Mouse (Mus musculus) midbrain, postnatal 0 days (tissue): ENCODE data around the gene Hikeshi. TPM values are rescaled to one million over a fixed set of nuclear protein-coding genes. Genes with fewer than 3 reads are reported as not detected.
A peak's percentile ranks its signal among the peaks of the same experiment; 100 is the strongest.

Source experiments
- ATAC-seq: fragments of 200-750 bp; cut with Nextera tagmentation; 2 replicates; pipeline ENCODE4 v1.8.0; 2017; ENCODE audit warnings: moderate number of reproducible peaks, mild to moderate bottlenecking, moderate TSS enrichment, moderate library complexity; ENCODE audit not compliant: low FRiP score
- DNase-seq: peaks from one replicate; pipeline ENCODE4 v3.0.0-alpha.2; 2015; ENCODE audit warnings: low spot score
- H3K27ac ChIP-seq: fragments of 300-500 bp; sonication (generic); 2 replicates; pipeline ENCODE4 v1.5.1; 2014; ENCODE audit warnings: low read depth, mild to moderate bottlenecking, low read length, mixed read lengths
- H3K27me3 ChIP-seq: fragments of 300-500 bp; sonication (generic); 2 replicates; pipeline ENCODE4 v1.6.1; 2014; ENCODE audit warnings: low read length, control low read depth, mixed read lengths; ENCODE audit not compliant: insufficient read depth
- H3K36me3 ChIP-seq: fragments of 300-500 bp; sonication (generic); 2 replicates; pipeline ENCODE4 v1.6.1; 2014; ENCODE audit warnings: low read length, control low read depth, mixed read lengths; ENCODE audit not compliant: insufficient read depth
- H3K4me1 ChIP-seq: fragments of 300-500 bp; sonication (generic); 2 replicates; pipeline ENCODE4 v1.6.1; 2014; ENCODE audit warnings: mild to moderate bottlenecking, control low read depth, antibody characterized with exemption, low read length, mixed read lengths; ENCODE audit not compliant: insufficient read depth
- H3K4me2 ChIP-seq: fragments of 300-500 bp; sonication (generic); 2 replicates; pipeline ENCODE4 v1.6.1; 2014; ENCODE audit warnings: low read depth, mild to moderate bottlenecking, low read length, mixed read lengths; ENCODE audit not compliant: poor library complexity, severe bottlenecking
- H3K4me3 ChIP-seq: fragments of 300-500 bp; sonication (generic); 2 replicates; pipeline ENCODE4 v1.5.1; 2014; ENCODE audit warnings: low read depth, mild to moderate bottlenecking, low read length, moderate library complexity
- H3K9ac ChIP-seq: fragments of 300-500 bp; sonication (generic); replicated peaks from 2 replicates; pipeline ENCODE4 v1.6.1; 2014; ENCODE audit warnings: mild to moderate bottlenecking, low read length, moderate library complexity, mixed read lengths; ENCODE audit not compliant: poor library complexity, severe bottlenecking
- H3K9me3 ChIP-seq: fragments of 300-500 bp; sonication (generic); 2 replicates; pipeline ENCODE4 v1.6.1; 2016; ENCODE audit warnings: low read length, control low read depth
- CTCF ChIP-seq: IDR thresholded peaks from 2 replicates; pipeline ENCODE4 v1.5.1; 2016; ENCODE audit warnings: antibody characterized with exemption, mild to moderate bottlenecking
- WGBS: fragments of 180-500 bp; shearing (Covaris S2); extraction: QIAGEN DNeasy Blood & Tissue Kit; methylation state at CpG from one replicate; pipeline ENCODE4 v1.1.7; 2014; 5-methylcytosine and 5-hydroxymethylcytosine counted together
- polyA plus RNA-seq: library from polyadenylated mRNA; unstranded; fragments of >200 nt; fragmentation: Nextera tagmentation; extraction: Ambion mirVana; gene quantifications from 2 replicates; pipeline ENCODE4 v1.2.1, GENCODE M21; 2015
- total RNA-seq: library from RNA; depleted of rRNA; stranded (reverse); fragments of >200 nt; gene quantifications from 2 replicates; pipeline ENCODE4 v1.2.3, GENCODE M21; 2014; rRNA removed

The Hikeshi gene
- total and polyA plus RNA-seq, 2 experiments from 2014 or later = 55.6 to 123 TPM

DNA sequence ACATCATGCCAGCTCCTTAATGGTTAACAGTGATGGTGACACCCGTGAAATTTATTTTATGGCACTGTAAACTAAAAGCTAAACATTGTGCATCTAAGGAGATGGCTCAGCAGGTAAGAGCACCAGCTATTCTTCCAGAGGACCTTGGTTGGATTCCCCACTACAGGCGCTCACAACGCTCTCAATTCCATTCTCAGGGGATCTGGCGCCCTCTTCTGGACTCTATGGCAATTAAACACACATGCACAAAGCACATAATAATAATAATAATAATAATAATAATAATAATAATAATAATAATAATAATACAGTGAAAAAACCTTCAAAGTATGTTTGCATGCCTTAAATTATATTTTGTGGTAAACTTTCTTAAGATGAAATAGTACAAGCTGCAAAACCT is 49.1 kb downstream of the Hikeshi start:
- ATAC-seq (no peak), DNase-seq (no peak)
- 35% methylated on average over 4 of the region's 4 CpGs for WGBS

DNA sequence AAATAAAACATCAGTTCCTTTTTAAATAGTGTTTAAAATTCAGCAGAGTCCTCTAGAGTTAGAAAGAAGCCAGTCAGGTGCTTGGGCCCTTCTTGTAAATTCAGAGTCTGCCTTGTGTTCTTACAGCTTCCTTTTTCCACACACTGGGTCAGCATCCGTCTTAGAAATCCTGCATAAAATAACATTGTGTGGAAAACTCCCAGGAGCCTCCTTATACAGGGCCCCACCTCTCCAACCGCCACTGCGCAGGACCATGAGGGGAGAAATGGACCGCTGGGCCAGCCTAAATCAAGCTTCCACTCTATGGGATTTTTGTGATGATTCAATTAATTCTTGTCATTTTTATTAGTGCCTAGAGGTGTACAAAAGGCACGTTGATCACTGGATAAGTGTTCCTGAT is 49.6 kb downstream of the Hikeshi start:
- ATAC-seq (no peak), DNase-seq (no peak)
- Histone ChIP-seq H3K36me3 (no peaks in the 10 kb centered on the region), H3K9ac (no peak overlapping the region), H3K4me3 (no peak overlapping the region), H3K9me3 (no peaks in the 10 kb centered on the region), H3K4me1 (no peaks in the 10 kb centered on the region), H3K4me2 (no peak overlapping the region), H3K27ac (no peak overlapping the region), H3K27me3 (no peaks in the 10 kb centered on the region)
- WGBS = 75% methylated on average over 5 of the region's 5 CpGs
- no peak for TF ChIP-seq CTCF

More for the DNA sequence above, 49.1 kb downstream of the Hikeshi start:
- H3K4me2 ChIP-seq = no peak overlapping the region
- H3K27me3 ChIP-seq = no peaks in the 10 kb centered on the region
- H3K4me3 ChIP-seq = no peak overlapping the region
- no peaks in the 10 kb centered on the region for H3K4me1 ChIP-seq
- no peaks in the 10 kb centered on the region for H3K9me3 ChIP-seq
- H3K9ac ChIP-seq = no peak overlapping the region
- no peaks in the 10 kb centered on the region for H3K36me3 ChIP-seq
- TF ChIP-seq CTCF = peak; percentile 34; the same call in 1 of the 2 replicates
- no peak overlapping the region for H3K27ac ChIP-seq

DNA sequence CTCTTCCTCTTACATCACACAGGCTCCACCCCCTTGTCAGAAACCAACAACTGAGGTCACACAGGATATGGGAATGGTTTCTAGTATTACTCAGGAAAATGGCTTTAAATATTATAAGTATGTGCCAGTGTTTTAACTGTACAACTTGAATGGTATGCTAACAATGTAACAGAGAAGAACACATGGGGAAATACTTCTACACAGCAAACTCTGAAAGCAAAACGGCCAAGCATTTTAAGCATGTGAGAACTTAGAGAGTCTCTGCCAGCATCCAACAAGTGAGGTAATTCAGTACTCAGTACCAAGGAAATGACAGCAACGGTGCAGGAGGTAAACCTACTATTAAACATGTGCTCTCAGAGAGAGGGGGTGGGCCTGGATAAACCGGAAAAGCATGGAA is 56.5 kb downstream of the Hikeshi start:
- Histone ChIP-seq H3K9ac (no peak overlapping the region), H3K4me3 (no peak overlapping the region), H3K27ac (no peak overlapping the region), H3K4me2 (no peak overlapping the region), H3K9me3 (no peaks in the 10 kb centered on the region), H3K27me3 (no peaks in the 10 kb centered on the region), H3K4me1 (no peaks in the 10 kb centered on the region), H3K36me3 (no peaks in the 10 kb centered on the region)
- WGBS = 82% methylated on average over 3 of the region's 3 CpGs
- no peak for TF ChIP-seq CTCF
- ATAC-seq = no peak
- DNase-seq = no peak

DNA sequence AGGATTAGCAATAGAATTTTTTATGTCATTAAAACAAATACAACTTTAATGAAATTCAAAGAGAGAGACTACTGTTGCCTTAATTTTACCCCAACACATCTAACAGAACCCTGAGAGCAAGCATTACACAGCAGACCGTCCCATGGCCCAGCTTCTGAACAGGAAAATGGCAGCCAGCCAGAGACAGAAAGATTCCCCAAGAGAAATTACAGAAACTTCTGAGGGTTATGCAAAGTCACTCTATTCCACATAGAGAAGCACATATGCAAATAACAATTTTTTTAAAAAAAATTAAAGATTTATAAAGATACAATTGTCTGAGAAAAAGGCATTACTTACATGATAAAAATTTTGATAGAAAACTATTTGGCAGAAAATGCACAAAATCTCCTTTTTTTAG is 61.3 kb downstream of the Hikeshi start:
- Histone ChIP-seq H3K9me3 (no peaks in the 10 kb centered on the region), H3K9ac (no peak overlapping the region), H3K27me3 (no peaks in the 10 kb centered on the region), H3K4me1 (no peaks in the 10 kb centered on the region), H3K36me3 (no peaks in the 10 kb centered on the region), H3K4me3 (no peak overlapping the region), H3K4me2 (no peak overlapping the region), H3K27ac (no peak overlapping the region)
- 75% methylated on average over 1 of the region's 1 CpGs for WGBS
- TF ChIP-seq CTCF = no peak
- ATAC-seq (no peak), DNase-seq (no peak)

Other genes starting within 250 kb of the Hikeshi start
- gene Ccdc81, start 37.6 kb downstream of the Hikeshi start, total RNA-seq = 1.3 and 1.4 TPM in 2 replicates
- gene Ccdc81, start 37.6 kb downstream of the Hikeshi start, polyA plus RNA-seq = 0.91 and 1.3 TPM in 2 replicates
- gene Eed, start 39.8 kb upstream of the Hikeshi start, total RNA-seq = 25.4 and 29.5 TPM in 2 replicates
- 14.3 and 18.0 TPM in 2 replicates for gene Eed, start 39.8 kb upstream of the Hikeshi start, polyA plus RNA-seq
- gene Picalm, start 189.0 kb upstream of the Hikeshi start, total RNA-seq = 173 and 215 TPM in 2 replicates
- gene Picalm, start 189.0 kb upstream of the Hikeshi start, polyA plus RNA-seq = 20.2 and 24.8 TPM in 2 replicates